Mouse (Mus musculus): ENCODE measurements around the gene Slc35c2. TPM values are rescaled to one million over a fixed set of nuclear protein-coding genes. Genes with fewer than 3 reads are reported as not detected.

The Slc35c2 gene
- polyA plus RNA-seq, 1 experiment from 2014 or later = 199 TPM

- H3K36me3 ChIP-seq (ENCODE audit: control insufficient read depth, insufficient read depth) = no peaks in the 10 kb centered on the region
- H3K4me3 ChIP-seq (ENCODE audit: low read depth, low read length) = no peak overlapping the region
- ATAC-seq = no peak
- WGBS = 53% methylated on average over 7 of the region's 7 CpGs
- H3K27me3 ChIP-seq (replicated peaks; ENCODE audit: control insufficient read depth, insufficient read depth, low read length) = peaks cover 83% of the 10 kb centered on the region
- H3K4me1 ChIP-seq (replicated peaks; ENCODE audit: control insufficient read depth, insufficient read depth, low read length) = no peaks in the 10 kb centered on the region
- no peak for TF ChIP-seq CTCF (IDR thresholded peaks at IDR 0.05; ENCODE audit: low read depth)
- H3K4me2 ChIP-seq (replicated peaks; ENCODE audit: low read depth) = no peak overlapping the region
- no peaks in the 10 kb centered on the region for H3K9me3 ChIP-seq (ENCODE audit: control insufficient read depth)
- no peak overlapping the region for H3K9ac ChIP-seq (ENCODE audit: low read depth, low read length)
- no peak overlapping the region for H3K27ac ChIP-seq (ENCODE audit: low read depth, low read length)
Measured at GRCm38 (mm10) chr2:165241786-165242185, 45.9 kb downstream of the Slc35c2 start.

- Histone ChIP-seq H3K9ac (ENCODE audit: low read depth, low read length) (no peak overlapping the region), H3K36me3 (ENCODE audit: control insufficient read depth, insufficient read depth) (no peaks in the 10 kb centered on the region), H3K4me1 (replicated peaks; ENCODE audit: control insufficient read depth, insufficient read depth, low read length) (no peaks in the 10 kb centered on the region), H3K27ac (ENCODE audit: low read depth, low read length) (no peak overlapping the region), H3K4me3 (ENCODE audit: low read depth, low read length) (no peak overlapping the region), H3K4me2 (replicated peaks; ENCODE audit: low read depth) (no peak overlapping the region), H3K9me3 (ENCODE audit: control insufficient read depth) (no peaks in the 10 kb centered on the region), H3K27me3 (replicated peaks; ENCODE audit: control insufficient read depth, insufficient read depth, low read length) (peaks cover 88% of the 10 kb centered on the region)
- 37% methylated on average over 8 of the region's 8 CpGs for WGBS
- no peak for TF ChIP-seq CTCF (IDR thresholded peaks at IDR 0.05; ENCODE audit: low read depth)
- ATAC-seq = no peak
Measured at GRCm38 (mm10) chr2:165240371-165240770, 47.3 kb downstream of the Slc35c2 start.

GRCm38 (mm10) chr2:165239533-165240144, 48.0 kb downstream of the Slc35c2 start:
- Histone ChIP-seq H3K27ac (ENCODE audit: low read depth, low read length) (no peak overlapping the region), H3K27me3 (replicated peaks; ENCODE audit: control insufficient read depth, insufficient read depth, low read length) (peaks cover 90% of the 10 kb centered on the region), H3K36me3 (ENCODE audit: control insufficient read depth, insufficient read depth) (no peaks in the 10 kb centered on the region), H3K4me3 (ENCODE audit: low read depth, low read length) (no peak overlapping the region), H3K4me1 (replicated peaks; ENCODE audit: control insufficient read depth, insufficient read depth, low read length) (no peaks in the 10 kb centered on the region), H3K9me3 (ENCODE audit: control insufficient read depth) (no peaks in the 10 kb centered on the region), H3K9ac (ENCODE audit: low read depth, low read length) (no peak overlapping the region), H3K4me2 (replicated peaks; ENCODE audit: low read depth) (no peak overlapping the region)
- 10% methylated on average over 15 of the region's 15 CpGs for WGBS
- TF ChIP-seq CTCF (IDR thresholded peaks at IDR 0.05; ENCODE audit: low read depth) = no peak
- ATAC-seq = no peak

GRCm38 (mm10) chr2:165238416-165239145, 49.1 kb downstream of the Slc35c2 start:
- H3K9ac ChIP-seq (ENCODE audit: low read depth, low read length) = no peak overlapping the region
- TF ChIP-seq CTCF (IDR thresholded peaks at IDR 0.05; ENCODE audit: low read depth) = no peak
- H3K4me2 ChIP-seq (replicated peaks; ENCODE audit: low read depth) = no peak overlapping the region
- 17% methylated on average over 12 of the region's 12 CpGs for WGBS
- peaks cover 90% of the 10 kb centered on the region for H3K27me3 ChIP-seq (replicated peaks; ENCODE audit: control insufficient read depth, insufficient read depth, low read length)
- no peaks in the 10 kb centered on the region for H3K36me3 ChIP-seq (ENCODE audit: control insufficient read depth, insufficient read depth)
- H3K4me3 ChIP-seq (ENCODE audit: low read depth, low read length) = no peak overlapping the region
- ATAC-seq = no peak
- no peak overlapping the region for H3K27ac ChIP-seq (ENCODE audit: low read depth, low read length)
- no peaks in the 10 kb centered on the region for H3K9me3 ChIP-seq (ENCODE audit: control insufficient read depth)
- no peaks in the 10 kb centered on the region for H3K4me1 ChIP-seq (replicated peaks; ENCODE audit: control insufficient read depth, insufficient read depth, low read length)

GRCm38 (mm10) chr2:165234613-165235291, 52.9 kb downstream of the Slc35c2 start, which contains the start of gene Cdh22:
TSS of gene Cdh22 (minus strand) at chr2:165234853.
- H3K9me3 ChIP-seq (ENCODE audit: control insufficient read depth) = no peaks in the 10 kb centered on the region
- H3K27me3 ChIP-seq (replicated peaks; ENCODE audit: control insufficient read depth, insufficient read depth, low read length) = peaks cover 92% of the 10 kb centered on the region
- peak within 1 kb of the TSS; percentile 54 for H3K4me3 ChIP-seq (ENCODE audit: low read depth, low read length)
- H3K9ac ChIP-seq (ENCODE audit: low read depth, low read length) = peak within 1 kb of the TSS; percentile 48; the same call in 1 of the 2 replicates
- no peak within 1 kb of the TSS for H3K27ac ChIP-seq (ENCODE audit: low read depth, low read length)
- no peaks in the 10 kb centered on the region for H3K4me1 ChIP-seq (replicated peaks; ENCODE audit: control insufficient read depth, insufficient read depth, low read length)
- under 1% methylated on average over 52 of the region's 60 CpGs for WGBS
- H3K4me2 ChIP-seq (replicated peaks; ENCODE audit: low read depth) = peak within 1 kb of the TSS; percentile 89
- peak; percentile 65 for TF ChIP-seq CTCF (IDR thresholded peaks at IDR 0.05; ENCODE audit: low read depth)
- ATAC-seq = peak; percentile 57
- H3K36me3 ChIP-seq (ENCODE audit: control insufficient read depth, insufficient read depth) = no peaks in the 10 kb centered on the region

- Histone ChIP-seq H3K9ac (ENCODE audit: low read depth, low read length) (peak overlapping the region; percentile 48; the same call in 1 of the 2 replicates), H3K27ac (ENCODE audit: low read depth, low read length) (no peak overlapping the region), H3K27me3 (replicated peaks; ENCODE audit: control insufficient read depth, insufficient read depth, low read length) (peaks cover 91% of the 10 kb centered on the region), H3K4me3 (ENCODE audit: low read depth, low read length) (peak overlapping the region; percentile 54), H3K9me3 (ENCODE audit: control insufficient read depth) (no peaks in the 10 kb centered on the region), H3K4me1 (replicated peaks; ENCODE audit: control insufficient read depth, insufficient read depth, low read length) (no peaks in the 10 kb centered on the region), H3K36me3 (ENCODE audit: control insufficient read depth, insufficient read depth) (no peaks in the 10 kb centered on the region), H3K4me2 (replicated peaks; ENCODE audit: low read depth) (peak overlapping the region; percentile 89)
- peak; percentile 19 for ATAC-seq
- TF ChIP-seq CTCF (IDR thresholded peaks at IDR 0.05; ENCODE audit: low read depth) = no peak
- WGBS = under 1% methylated on average over 33 of the region's 41 CpGs
Measured at GRCm38 (mm10) chr2:165234291-165234612, 53.4 kb downstream of the Slc35c2 start.
